Mouse (Mus musculus) brown adipose tissue, adult 24 weeks (tissue): ENCODE data around the gene 2610042L04Rik. TPM values are rescaled to one million over a fixed set of nuclear protein-coding genes. Genes with fewer than 3 reads are reported as not detected.

ENCODE experiments used
- polyA plus RNA-seq: library from polyadenylated mRNA; stranded (reverse); fragments of >200 nt; gene quantifications from 2 replicates; pipeline ENCODE4 v1.2.4, GENCODE M21; 2012; ENCODE audit not compliant: missing spikeins, insufficient read depth, insufficient read length

Gene 2610042L04Rik
- polyA plus RNA-seq, 1 experiment, result not detected

Other genes with a start within 250 kb of the 2610042L04Rik start
- gene Gm8108, start 224.2 kb upstream of the 2610042L04Rik start, polyA plus RNA-seq, result not detected in 2 replicates
- not detected in 2 replicates for gene Gm3127, start 169.7 kb upstream of the 2610042L04Rik start, polyA plus RNA-seq
- gene Gm2974, start 152.2 kb upstream of the 2610042L04Rik start, polyA plus RNA-seq, result not detected in 2 replicates
- not detected in 2 replicates for gene Gm3138, start 85.1 kb upstream of the 2610042L04Rik start, polyA plus RNA-seq
- gene Gm3149, start 17.5 kb upstream of the 2610042L04Rik start, polyA plus RNA-seq, result not detected in 2 replicates
- not detected in 2 replicates for gene Gm3159, start 62.8 kb downstream of the 2610042L04Rik start, polyA plus RNA-seq
- not detected in 2 replicates for gene Gm3164, start 80.7 kb downstream of the 2610042L04Rik start, polyA plus RNA-seq
- not detected in 2 replicates for gene Gm3173, start 96.2 kb downstream of the 2610042L04Rik start, polyA plus RNA-seq
- not detected in 2 replicates for gene Gm3182, start 147.0 kb downstream of the 2610042L04Rik start, polyA plus RNA-seq
- gene Gm3047, start 220.6 kb downstream of the 2610042L04Rik start, polyA plus RNA-seq, result not detected in 2 replicates